Mouse (Mus musculus) embryonic facial prominence, embryonic 14.5 days (tissue): ENCODE data around the gene Xpo5. TPM values are rescaled to one million over a fixed set of nuclear protein-coding genes. Genes with fewer than 3 reads are reported as not detected.

Source experiments
- ATAC-seq: fragments of 200-750 bp; cut with Nextera tagmentation; 2 replicates; pipeline ENCODE4 v1.8.0; 2017; ENCODE audit warnings: low read depth, moderate number of reproducible peaks, moderate TSS enrichment
- DNase-seq: peaks from one replicate; pipeline ENCODE4 v3.0.0-alpha.2; 2015; ENCODE audit warnings: low spot score
- H3K27ac ChIP-seq: fragments of 300-500 bp; sonication (generic); replicated peaks from 2 replicates; pipeline ENCODE4 v1.5.1; 2014; ENCODE audit warnings: low read depth, mild to moderate bottlenecking, low read length, moderate library complexity
- H3K27me3 ChIP-seq: fragments of 300-500 bp; sonication (generic); replicated peaks from 2 replicates; pipeline ENCODE4 v1.6.1; 2014; ENCODE audit warnings: low read length; ENCODE audit not compliant: control insufficient read depth, insufficient read depth
- H3K36me3 ChIP-seq: fragments of 300-500 bp; sonication (generic); 2 replicates; pipeline ENCODE4 v1.6.1; 2014; ENCODE audit warnings: low read length, mixed read lengths; ENCODE audit not compliant: control insufficient read depth, insufficient read depth
- H3K4me1 ChIP-seq: fragments of 300-500 bp; sonication (generic); 2 replicates; pipeline ENCODE4 v1.6.1; 2014; ENCODE audit warnings: antibody characterized with exemption, low read length; ENCODE audit not compliant: control insufficient read depth, insufficient read depth
- H3K4me2 ChIP-seq: fragments of 300-500 bp; sonication (generic); 2 replicates; pipeline ENCODE4 v1.6.1; 2014; ENCODE audit warnings: low read depth, mild to moderate bottlenecking, low read length, moderate library complexity, mixed read lengths
- H3K4me3 ChIP-seq: fragments of 300-500 bp; sonication (generic); 2 replicates; pipeline ENCODE4 v1.5.1; 2014; ENCODE audit warnings: low read depth, mild to moderate bottlenecking, low read length
- H3K9ac ChIP-seq: fragments of 300-500 bp; sonication (generic); 2 replicates; pipeline ENCODE4 v1.6.1; 2014; ENCODE audit warnings: low read depth, mild to moderate bottlenecking, low read length, moderate library complexity, mixed read lengths
- H3K9me3 ChIP-seq: fragments of 300-500 bp; sonication (generic); 2 replicates; pipeline ENCODE4 v1.6.1; 2016; ENCODE audit warnings: low read length; ENCODE audit not compliant: control insufficient read depth
- WGBS: fragments of 180-500 bp; shearing (Covaris S2); extraction: QIAGEN DNeasy Blood & Tissue Kit; methylation state at CpG from one replicate; pipeline ENCODE4 v1.1.7; 2014; 5-methylcytosine and 5-hydroxymethylcytosine counted together
- polyA plus RNA-seq: library from polyadenylated mRNA; unstranded; fragments of >200 nt; fragmentation: Nextera tagmentation; extraction: Ambion mirVana; gene quantifications from 2 replicates; pipeline ENCODE4 v1.2.1, GENCODE M21; 2014

Gene Xpo5
- polyA plus RNA-seq, 1 experiment from 2014 or later = 42.3 TPM

DNA sequence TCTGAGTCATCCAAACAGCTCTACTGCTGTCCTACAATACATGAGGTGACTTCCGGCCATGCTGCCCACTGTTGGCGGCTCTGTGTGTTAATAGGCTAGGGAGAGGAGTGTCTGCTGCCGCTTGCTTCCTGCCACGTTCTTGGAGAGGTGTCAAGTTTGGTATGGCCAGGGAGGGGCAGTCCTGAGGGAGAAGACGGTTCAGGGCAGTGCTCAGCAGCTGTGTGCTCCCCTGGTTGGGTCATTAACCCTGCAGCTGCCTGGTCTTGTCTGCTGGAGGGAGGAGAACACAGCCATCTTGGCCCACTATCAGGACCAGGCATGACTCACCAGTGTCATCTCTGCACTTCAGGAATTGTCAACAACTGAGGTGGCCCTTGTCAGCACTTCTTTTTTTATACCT lies 34.3 kb upstream of the Xpo5 start:
- no peak overlapping the region for H3K9ac ChIP-seq
- H3K9me3 ChIP-seq = no peaks in the 10 kb centered on the region
- H3K4me1 ChIP-seq = no peaks in the 10 kb centered on the region
- H3K4me2 ChIP-seq = no peak overlapping the region
- H3K27ac ChIP-seq = no peak overlapping the region
- H3K36me3 ChIP-seq = peaks cover 99% of the 10 kb centered on the region
- no peak for DNase-seq
- ATAC-seq = 0 out of 2 replicates have a peak, but pooled peaks have one; percentile 23
- 41% methylated on average over 5 of the region's 5 CpGs for WGBS
- H3K27me3 ChIP-seq = no peaks in the 10 kb centered on the region
- no peak overlapping the region for H3K4me3 ChIP-seq

- ATAC-seq = no peak
- H3K4me2 ChIP-seq = no peak overlapping the region
- peaks cover 97% of the 10 kb centered on the region for H3K36me3 ChIP-seq
- H3K27me3 ChIP-seq = no peaks in the 10 kb centered on the region
- no peak overlapping the region for H3K9ac ChIP-seq
- no peak overlapping the region for H3K27ac ChIP-seq
- no peaks in the 10 kb centered on the region for H3K9me3 ChIP-seq
- H3K4me1 ChIP-seq = no peaks in the 10 kb centered on the region
- WGBS = 93% methylated on average over 5 of the region's 5 CpGs
- H3K4me3 ChIP-seq = no peak overlapping the region
- DNase-seq = no peak
Observed at GRCm38 (mm10) chr17:46168768-46169167, 33.8 kb upstream of the Xpo5 start.

DNA sequence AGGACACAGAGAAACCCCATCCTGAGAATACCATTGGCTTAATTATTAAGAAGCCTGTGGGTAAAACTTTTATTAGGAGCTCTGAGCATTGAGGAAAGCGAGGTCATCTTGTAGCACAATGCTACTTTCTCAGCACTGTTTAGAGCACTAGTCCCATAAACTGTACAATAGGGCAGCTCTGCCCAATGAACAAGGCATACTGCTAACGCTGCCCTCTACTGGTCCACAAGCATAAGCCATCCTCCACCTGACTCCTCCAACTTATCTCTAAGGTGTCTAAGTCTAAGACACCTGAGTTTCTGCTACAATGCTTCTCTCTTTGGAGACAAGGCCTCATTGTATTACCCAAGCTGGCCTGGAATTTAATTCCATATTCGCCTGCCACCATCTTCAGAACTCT lies 32.0 kb upstream of the Xpo5 start:
- H3K4me3 ChIP-seq = no peak overlapping the region
- DNase-seq = peak; percentile 56
- no peaks in the 10 kb centered on the region for H3K4me1 ChIP-seq
- H3K27me3 ChIP-seq = no peaks in the 10 kb centered on the region
- H3K36me3 ChIP-seq = peaks cover 92% of the 10 kb centered on the region
- ATAC-seq = no peak
- H3K4me2 ChIP-seq = no peak overlapping the region
- no peak overlapping the region for H3K27ac ChIP-seq
- no peaks in the 10 kb centered on the region for H3K9me3 ChIP-seq
- H3K9ac ChIP-seq = no peak overlapping the region
- WGBS = 77% methylated on average over 3 of the region's 3 CpGs

- ATAC-seq = no peak
- no peak for DNase-seq
- WGBS = 87% methylated on average over 4 of the region's 4 CpGs
- Histone ChIP-seq H3K27me3 (no peaks in the 10 kb centered on the region), H3K4me2 (no peak overlapping the region), H3K27ac (no peak overlapping the region), H3K9me3 (no peaks in the 10 kb centered on the region), H3K4me3 (no peak overlapping the region), H3K9ac (no peak overlapping the region), H3K36me3 (peaks cover 92% of the 10 kb centered on the region), H3K4me1 (no peaks in the 10 kb centered on the region)
Observed at GRCm38 (mm10) chr17:46182273-46182672, 20.3 kb upstream of the Xpo5 start.

DNA sequence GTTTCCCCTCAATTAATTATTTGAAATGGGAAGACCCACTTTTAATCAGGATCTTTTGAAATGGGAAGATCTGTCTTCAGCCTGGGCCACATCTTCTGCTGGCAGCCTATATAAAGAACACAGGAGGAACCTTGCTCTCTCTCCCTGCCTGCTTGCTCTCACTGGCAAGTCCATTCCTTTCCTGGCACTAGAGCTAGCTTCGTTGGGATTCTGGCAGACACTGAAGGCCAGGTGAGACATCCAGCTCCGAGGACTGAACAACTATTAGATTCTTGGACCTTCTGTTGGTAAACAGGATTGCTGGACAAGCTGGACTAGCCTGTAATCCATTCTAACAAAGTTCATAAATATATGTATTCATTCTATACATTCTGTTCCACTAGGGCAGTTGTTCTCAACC lies 13.8 kb upstream of the Xpo5 start:
- 93% methylated on average over 2 of the region's 2 CpGs for WGBS
- H3K9me3 ChIP-seq = no peaks in the 10 kb centered on the region
- no peak overlapping the region for H3K9ac ChIP-seq
- no peak overlapping the region for H3K4me2 ChIP-seq
- H3K27ac ChIP-seq = no peak overlapping the region
- ATAC-seq (no peak), DNase-seq (no peak)
- no peaks in the 10 kb centered on the region for H3K27me3 ChIP-seq
- no peak overlapping the region for H3K4me3 ChIP-seq
- no peaks in the 10 kb centered on the region for H3K4me1 ChIP-seq
- H3K36me3 ChIP-seq = peaks cover 92% of the 10 kb centered on the region

GRCm38 (mm10) chr17:46201151-46201550 lies 1.4 kb upstream of the Xpo5 start:
- Histone ChIP-seq H3K27ac (no peak overlapping the region), H3K4me3 (peak overlapping the region; percentile 73), H3K36me3 (peaks cover 47% of the 10 kb centered on the region), H3K9ac (peak overlapping the region; percentile 86), H3K9me3 (no peaks in the 10 kb centered on the region), H3K27me3 (no peaks in the 10 kb centered on the region), H3K4me2 (peak overlapping the region; percentile 74), H3K4me1 (peaks cover 18% of the 10 kb centered on the region)
- DNase-seq (no peak), ATAC-seq (no peak)
- WGBS = 58% methylated on average over 6 of the region's 6 CpGs

DNA sequence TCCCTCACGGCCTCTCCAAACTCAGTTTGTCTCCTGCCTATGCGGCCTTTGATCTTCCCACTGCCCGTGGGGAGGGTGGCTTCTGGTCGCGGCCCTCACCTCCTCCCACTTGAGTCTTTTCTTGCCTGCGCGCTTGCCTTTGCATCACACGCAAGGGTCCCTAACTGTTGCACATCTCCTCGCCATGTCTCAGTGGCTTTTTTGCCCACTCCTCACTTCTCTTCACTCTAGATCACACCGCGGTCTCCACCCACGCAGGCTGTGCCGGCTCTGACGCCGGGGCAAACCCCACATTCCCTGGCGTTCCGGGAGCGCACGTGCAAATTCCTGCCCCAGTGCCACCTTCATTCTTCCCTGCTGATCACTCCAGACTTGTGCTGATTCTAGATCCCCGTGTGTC lies 496 bp downstream of the Xpo5 start:
- under 1% methylated on average over 19 of the region's 20 CpGs for WGBS
- H3K9ac ChIP-seq = peak overlapping the region; percentile 86
- peak; percentile 2 for DNase-seq

DNA sequence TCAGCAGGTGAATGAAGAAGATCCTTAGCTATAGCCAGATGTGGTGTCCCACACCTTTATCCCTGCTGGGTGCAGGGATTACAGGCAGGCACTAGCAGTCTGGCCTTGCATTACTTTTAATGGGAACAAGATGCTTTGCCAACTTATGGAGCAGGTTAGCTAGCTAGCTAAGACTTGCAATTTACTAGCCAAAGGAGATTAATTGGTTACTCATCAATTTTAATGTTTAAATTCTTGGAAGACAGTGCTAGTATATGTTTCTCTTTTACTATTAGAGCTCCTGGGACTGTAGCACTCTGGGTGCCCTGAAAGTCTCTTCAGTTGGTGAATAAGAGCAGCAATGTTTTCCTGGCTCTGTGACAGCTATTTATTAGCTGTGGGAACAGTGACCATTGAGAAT lies 4.1 kb downstream of the Xpo5 start:
- ATAC-seq = no peak
- no peak for DNase-seq
- Histone ChIP-seq H3K36me3 (peaks cover 67% of the 10 kb centered on the region), H3K9me3 (no peaks in the 10 kb centered on the region), H3K27ac (no peak overlapping the region), H3K4me1 (peaks cover 11% of the 10 kb centered on the region), H3K27me3 (no peaks in the 10 kb centered on the region), H3K4me2 (no peak overlapping the region), H3K9ac (no peak overlapping the region), H3K4me3 (no peak overlapping the region)

More for the DNA sequence above, 496 bp downstream of the Xpo5 start:
- H3K27me3 ChIP-seq = no peaks in the 10 kb centered on the region
- peak overlapping the region; percentile 74 for H3K4me2 ChIP-seq
- peaks cover 18% of the 10 kb centered on the region for H3K4me1 ChIP-seq
- no peaks in the 10 kb centered on the region for H3K9me3 ChIP-seq
- no peak; the same call in 1 of the 2 replicates for ATAC-seq
- H3K36me3 ChIP-seq = peaks cover 47% of the 10 kb centered on the region
- peak overlapping the region; percentile 61 for H3K27ac ChIP-seq
- peak overlapping the region; percentile 73 for H3K4me3 ChIP-seq

GRCm38 (mm10) chr17:46210550-46210949 lies 8.0 kb downstream of the Xpo5 start:
- Histone ChIP-seq H3K9ac (no peak overlapping the region), H3K4me2 (no peak overlapping the region), H3K4me1 (no peaks in the 10 kb centered on the region), H3K4me3 (no peak overlapping the region), H3K36me3 (peaks cover 97% of the 10 kb centered on the region), H3K27ac (no peak overlapping the region), H3K9me3 (no peaks in the 10 kb centered on the region), H3K27me3 (no peaks in the 10 kb centered on the region)
- ATAC-seq (no peak), DNase-seq (no peak)
- WGBS = 84% methylated on average over 3 of the region's 3 CpGs
